Mouse (Mus musculus): ENCODE data around the gene Hdac9. TPM values are rescaled to one million over a fixed set of nuclear protein-coding genes. Genes with fewer than 3 reads are reported as not detected.
"Not testable (repeated sequence)": the region's sequence is repeated elsewhere in the genome, so short reads cannot be mapped to it uniquely, and the experiment has no call there.

Gene Hdac9
- polyA plus RNA-seq, 1 experiment from 2014 or later = 9.1 TPM

- Histone ChIP-seq H3K4me1 (no peaks in the 10 kb centered on the region), H3K4me3 (no peak overlapping the region), H3K27me3 (no peaks in the 10 kb centered on the region), H3K27ac (no peak overlapping the region), H3K4me2 (replicated peaks) (no peak overlapping the region), H3K9ac (no peak overlapping the region), H3K36me3 (no peaks in the 10 kb centered on the region), H3K9me3 (replicated peaks) (no peaks in the 10 kb centered on the region)
- no peak for ATAC-seq (ENCODE audit: low FRiP score)
- WGBS = 66% methylated on average over 2 of the region's 2 CpGs
Measured at GRCm38 (mm10) chr12:34451198-34451597, 465.7 kb downstream of the Hdac9 start.

GRCm38 (mm10) chr12:34444724-34445123 is 472.2 kb downstream of the Hdac9 start:
- not testable (repeated sequence) for H3K9me3 ChIP-seq (replicated peaks); ATAC-seq (ENCODE audit: low FRiP score); H3K27ac ChIP-seq; H3K4me2 ChIP-seq (replicated peaks); H3K27me3 ChIP-seq; H3K4me1 ChIP-seq; H3K9ac ChIP-seq; H3K4me3 ChIP-seq; H3K36me3 ChIP-seq
- WGBS = 97% methylated on average over 1 of the region's 1 CpGs

GRCm38 (mm10) chr12:34440930-34441329 is 476.0 kb downstream of the Hdac9 start:
- Histone ChIP-seq H3K36me3 (no peaks in the 10 kb centered on the region), H3K4me2 (replicated peaks) (no peak overlapping the region), H3K4me1 (no peaks in the 10 kb centered on the region), H3K4me3 (no peak overlapping the region), H3K9ac (no peak overlapping the region), H3K27me3 (no peaks in the 10 kb centered on the region), H3K9me3 (replicated peaks) (no peaks in the 10 kb centered on the region), H3K27ac (no peak overlapping the region)
- no peak for ATAC-seq (ENCODE audit: low FRiP score)
- 53% methylated on average over 8 of the region's 8 CpGs for WGBS

- no peak for ATAC-seq (ENCODE audit: low FRiP score)
- WGBS = 79% methylated on average over 6 of the region's 6 CpGs
- no peak overlapping the region for H3K4me2 ChIP-seq (replicated peaks)
Measured at GRCm38 (mm10) chr12:34432919-34433318, 484.0 kb downstream of the Hdac9 start.

GRCm38 (mm10) chr12:34432461-34432860 is 484.4 kb downstream of the Hdac9 start:
- H3K9me3 ChIP-seq (replicated peaks) = no peaks in the 10 kb centered on the region
- 61% methylated on average over 5 of the region's 5 CpGs for whole genome bisulfite sequencing
- no peaks in the 10 kb centered on the region for H3K4me1 ChIP-seq
- H3K9ac ChIP-seq = no peak overlapping the region
- ATAC-seq (ENCODE audit: low FRiP score) = no peak
- no peak overlapping the region for H3K4me2 ChIP-seq (replicated peaks)
- H3K4me3 ChIP-seq = no peak overlapping the region
- no peaks in the 10 kb centered on the region for H3K27me3 ChIP-seq
- no peak overlapping the region for H3K27ac ChIP-seq
- H3K36me3 ChIP-seq = no peaks in the 10 kb centered on the region

More at GRCm38 (mm10) chr12:34432919-34433318, 484.0 kb downstream of the Hdac9 start:
- H3K27me3 ChIP-seq = no peaks in the 10 kb centered on the region
- no peak overlapping the region for H3K9ac ChIP-seq
- H3K27ac ChIP-seq = no peak overlapping the region
- no peak overlapping the region for H3K4me3 ChIP-seq
- H3K36me3 ChIP-seq = no peaks in the 10 kb centered on the region
- no peaks in the 10 kb centered on the region for H3K4me1 ChIP-seq
- H3K9me3 ChIP-seq (replicated peaks) = no peaks in the 10 kb centered on the region

GRCm38 (mm10) chr12:34431832-34432231 is 485.1 kb downstream of the Hdac9 start:
- WGBS = 73% methylated on average over 5 of the region's 5 CpGs
- H3K4me3 ChIP-seq = no peak overlapping the region
- no peak for ATAC-seq (ENCODE audit: low FRiP score)
- no peak overlapping the region for H3K9ac ChIP-seq
- H3K9me3 ChIP-seq (replicated peaks) = no peaks in the 10 kb centered on the region
- H3K36me3 ChIP-seq = no peaks in the 10 kb centered on the region
- H3K4me2 ChIP-seq (replicated peaks) = no peak overlapping the region
- no peaks in the 10 kb centered on the region for H3K4me1 ChIP-seq
- no peak overlapping the region for H3K27ac ChIP-seq
- H3K27me3 ChIP-seq = no peaks in the 10 kb centered on the region

GRCm38 (mm10) chr12:34425468-34425867 is 491.4 kb downstream of the Hdac9 start:
- Histone ChIP-seq H3K4me2 (replicated peaks) (no peak overlapping the region), H3K4me1 (no peaks in the 10 kb centered on the region), H3K4me3 (no peak overlapping the region), H3K27ac (no peak overlapping the region), H3K27me3 (no peaks in the 10 kb centered on the region), H3K36me3 (no peaks in the 10 kb centered on the region), H3K9me3 (replicated peaks) (no peaks in the 10 kb centered on the region), H3K9ac (no peak overlapping the region)
- WGBS = 79% methylated on average over 2 of the region's 2 CpGs
- no peak for ATAC-seq (ENCODE audit: low FRiP score)

- H3K4me3 ChIP-seq = no peak overlapping the region
- H3K27ac ChIP-seq = no peak overlapping the region
- WGBS = 75% methylated on average over 3 of the region's 3 CpGs
- no peaks in the 10 kb centered on the region for H3K27me3 ChIP-seq
- no peak overlapping the region for H3K9ac ChIP-seq
- H3K36me3 ChIP-seq = no peaks in the 10 kb centered on the region
- H3K9me3 ChIP-seq (replicated peaks) = no peaks in the 10 kb centered on the region
- ATAC-seq (ENCODE audit: low FRiP score) = no peak
- no peak overlapping the region for H3K4me2 ChIP-seq (replicated peaks)
- no peaks in the 10 kb centered on the region for H3K4me1 ChIP-seq
Measured at GRCm38 (mm10) chr12:34408139-34408538, 508.8 kb downstream of the Hdac9 start.

- no peak for ATAC-seq (ENCODE audit: low FRiP score)
- Histone ChIP-seq H3K27me3 (no peaks in the 10 kb centered on the region), H3K9ac (no peak overlapping the region), H3K9me3 (replicated peaks) (no peaks in the 10 kb centered on the region), H3K27ac (no peak overlapping the region), H3K4me1 (no peaks in the 10 kb centered on the region), H3K36me3 (no peaks in the 10 kb centered on the region), H3K4me3 (no peak overlapping the region), H3K4me2 (replicated peaks) (no peak overlapping the region)
- WGBS = 84% methylated on average over 3 of the region's 3 CpGs
Measured at GRCm38 (mm10) chr12:34407143-34407542, 509.8 kb downstream of the Hdac9 start.

GRCm38 (mm10) chr12:34402065-34402464 is 514.8 kb downstream of the Hdac9 start:
- no peaks in the 10 kb centered on the region for H3K27me3 ChIP-seq
- no peaks in the 10 kb centered on the region for H3K4me1 ChIP-seq
- 96% methylated on average over 7 of the region's 7 CpGs for WGBS

GRCm38 (mm10) chr12:34398611-34399010 is 518.3 kb downstream of the Hdac9 start:
- Histone ChIP-seq H3K4me3 (no peak overlapping the region), H3K4me2 (replicated peaks) (no peak overlapping the region), H3K27ac (no peak overlapping the region), H3K27me3 (no peaks in the 10 kb centered on the region), H3K9ac (no peak overlapping the region), H3K9me3 (replicated peaks) (no peaks in the 10 kb centered on the region), H3K36me3 (no peaks in the 10 kb centered on the region), H3K4me1 (peaks cover 2% of the 10 kb centered on the region; the same call in 1 of the 2 replicates)
- ATAC-seq (ENCODE audit: low FRiP score) = no peak
- WGBS = 91% methylated on average over 10 of the region's 10 CpGs

More at GRCm38 (mm10) chr12:34402065-34402464, 514.8 kb downstream of the Hdac9 start:
- no peak overlapping the region for H3K4me2 ChIP-seq (replicated peaks)
- H3K4me3 ChIP-seq = no peak overlapping the region
- H3K9me3 ChIP-seq (replicated peaks) = no peaks in the 10 kb centered on the region
- no peak overlapping the region for H3K27ac ChIP-seq
- no peak for ATAC-seq (ENCODE audit: low FRiP score)
- H3K9ac ChIP-seq = no peak overlapping the region
- no peaks in the 10 kb centered on the region for H3K36me3 ChIP-seq

GRCm38 (mm10) chr12:34394342-34394741 is 522.6 kb downstream of the Hdac9 start:
- no peak overlapping the region for H3K4me3 ChIP-seq
- no peak overlapping the region for H3K4me2 ChIP-seq (replicated peaks)
- no peaks in the 10 kb centered on the region for H3K27me3 ChIP-seq
- H3K27ac ChIP-seq = no peak overlapping the region
- H3K9ac ChIP-seq = no peak overlapping the region
- 81% methylated on average over 3 of the region's 3 CpGs for WGBS
- no peaks in the 10 kb centered on the region for H3K36me3 ChIP-seq
- H3K4me1 ChIP-seq = peaks cover 2% of the 10 kb centered on the region; the same call in 1 of the 2 replicates
- H3K9me3 ChIP-seq (replicated peaks) = no peaks in the 10 kb centered on the region
- no peak for ATAC-seq (ENCODE audit: low FRiP score)

GRCm38 (mm10) chr12:34379681-34380080 is 537.2 kb downstream of the Hdac9 start:
- H3K4me3 ChIP-seq = no peak overlapping the region
- H3K36me3 ChIP-seq = no peaks in the 10 kb centered on the region
- H3K27ac ChIP-seq = no peak overlapping the region
- H3K4me1 ChIP-seq = no peaks in the 10 kb centered on the region
- H3K9ac ChIP-seq = no peak overlapping the region
- no peak for ATAC-seq (ENCODE audit: low FRiP score)
- no peak overlapping the region for H3K4me2 ChIP-seq (replicated peaks)
- WGBS = 77% methylated on average over 1 of the region's 1 CpGs
- no peaks in the 10 kb centered on the region for H3K9me3 ChIP-seq (replicated peaks)
- H3K27me3 ChIP-seq = no peaks in the 10 kb centered on the region
